Mouse (Mus musculus) C2C12 (cell line): Measurements from ENCODE around the gene Taar9.

Experiments
- CEBPB ChIP-seq: IDR thresholded peaks from one replicate; pipeline ENCODE4 v1.6.1; 2011; ENCODE audit warnings: low read depth, mild to moderate bottlenecking, control low read depth, moderate library complexity
- CTCF ChIP-seq: IDR thresholded peaks from one replicate; pipeline ENCODE4 v1.5.1; 2011; ENCODE audit not compliant: control insufficient read depth, insufficient read depth, insufficient read length
- MAX ChIP-seq: IDR thresholded peaks from one replicate; pipeline ENCODE4 v1.6.1; 2011; ENCODE audit warnings: mild to moderate bottlenecking, control low read depth
- USF1 ChIP-seq: IDR thresholded peaks from one replicate; pipeline ENCODE4 v1.6.1; 2011; ENCODE audit warnings: low read depth, mild to moderate bottlenecking, control low read depth, moderate library complexity

DNA sequence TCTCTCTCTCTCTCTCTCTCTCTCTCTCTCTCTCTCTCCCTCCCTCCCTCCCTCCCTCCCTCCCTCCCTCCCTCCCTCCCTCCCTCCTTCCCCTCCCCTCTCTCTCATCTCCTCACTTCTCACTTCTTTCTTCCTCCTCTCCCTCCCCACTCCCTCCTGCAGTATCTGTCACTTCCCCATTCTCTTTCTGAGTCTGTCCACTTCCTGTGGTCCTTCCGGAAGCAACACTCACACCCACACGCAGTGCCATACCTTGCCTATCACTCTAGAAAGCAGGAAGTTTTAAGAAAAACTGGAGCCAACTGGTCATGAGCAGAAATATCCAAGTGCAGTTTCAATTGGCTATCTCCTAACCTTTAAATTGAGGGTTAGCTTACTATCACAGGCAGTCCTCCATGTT is 23.8 kb upstream of the Taar9 start:
- TF ChIP-seq CTCF (no peak), CEBPB (no peak), MAX (no peak), USF1 (no peak)
